Mouse (Mus musculus): ENCODE measurements around the gene Mrps25. TPM values are rescaled to one million over a fixed set of nuclear protein-coding genes. Genes with fewer than 3 reads are reported as not detected.

The Mrps25 gene
- polyA plus RNA-seq, 1 experiment = 58.8 TPM

GRCm38 (mm10) chr6:92132021-92132911, 51.6 kb downstream of the Mrps25 start:
- Histone ChIP-seq H3K4me3 (ENCODE audit: insufficient read depth, low read length) (no peak overlapping the region), H3K27ac (ENCODE audit: insufficient read depth, low read length) (no peak overlapping the region), H3K4me1 (ENCODE audit: control insufficient read depth, insufficient read depth, low read length) (no peaks in the 10 kb centered on the region)
- TF ChIP-seq POLR2A (IDR thresholded peaks at IDR 0.05; ENCODE audit: low read depth, low read length) = no peak
- TF ChIP-seq CTCF (IDR thresholded peaks at IDR 0.05; ENCODE audit: borderline replicate concordance, insufficient read depth, low read length) = no peak

DNA sequence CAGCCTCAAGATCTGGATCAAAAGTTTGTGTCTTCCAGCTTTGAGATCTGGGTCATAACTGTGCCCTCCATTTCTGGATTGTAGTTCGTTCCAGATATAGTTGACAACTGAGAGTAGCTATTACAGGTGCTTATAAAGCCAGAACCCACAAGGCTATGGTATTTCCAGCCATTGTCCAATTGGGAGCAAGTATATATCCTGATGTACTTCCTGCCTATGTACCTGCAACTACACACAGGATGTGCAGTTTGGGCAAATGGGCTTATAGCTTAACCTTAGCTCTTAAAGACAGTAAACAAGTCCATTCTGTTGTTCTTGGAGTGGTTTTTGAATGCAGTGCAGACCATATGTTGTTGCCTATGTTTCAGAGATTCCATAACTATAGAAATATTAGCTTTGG, 52.4 kb downstream of the Mrps25 start:
- no peak overlapping the region for H3K4me3 ChIP-seq (ENCODE audit: insufficient read depth, low read length)
- H3K27ac ChIP-seq (ENCODE audit: insufficient read depth, low read length) = no peak overlapping the region
- no peak for TF ChIP-seq POLR2A (IDR thresholded peaks at IDR 0.05; ENCODE audit: low read depth, low read length)
- TF ChIP-seq CTCF (IDR thresholded peaks at IDR 0.05; ENCODE audit: borderline replicate concordance, insufficient read depth, low read length) = no peak
- H3K4me1 ChIP-seq (ENCODE audit: control insufficient read depth, insufficient read depth, low read length) = no peaks in the 10 kb centered on the region

- no peaks in the 10 kb centered on the region for H3K4me1 ChIP-seq (ENCODE audit: control insufficient read depth, insufficient read depth, low read length)
- no peak overlapping the region for H3K4me3 ChIP-seq (ENCODE audit: insufficient read depth, low read length)
- TF ChIP-seq POLR2A (IDR thresholded peaks at IDR 0.05; ENCODE audit: low read depth, low read length) = no peak
- no peak for TF ChIP-seq CTCF (IDR thresholded peaks at IDR 0.05; ENCODE audit: borderline replicate concordance, insufficient read depth, low read length)
- H3K27ac ChIP-seq (ENCODE audit: insufficient read depth, low read length) = no peak overlapping the region
These were observed 56.9 kb downstream of the Mrps25 start for GRCm38 (mm10) chr6:92126861-92127468.

GRCm38 (mm10) chr6:92124547-92124946, 59.3 kb downstream of the Mrps25 start:
- no peaks in the 10 kb centered on the region for H3K4me1 ChIP-seq (ENCODE audit: control insufficient read depth, insufficient read depth, low read length)

More at GRCm38 (mm10) chr6:92124547-92124946, 59.3 kb downstream of the Mrps25 start:
- TF ChIP-seq POLR2A (IDR thresholded peaks at IDR 0.05; ENCODE audit: low read depth, low read length) (no peak), CTCF (IDR thresholded peaks at IDR 0.05; ENCODE audit: borderline replicate concordance, insufficient read depth, low read length) (no peak)
- H3K27ac ChIP-seq (ENCODE audit: insufficient read depth, low read length) = no peak overlapping the region
- no peak overlapping the region for H3K4me3 ChIP-seq (ENCODE audit: insufficient read depth, low read length)

Other genes with a start within 250 kb of the Mrps25 start
- gene Fgd5, start 205.2 kb downstream of the Mrps25 start, polyA plus RNA-seq (2011; ENCODE audit: insufficient read length, low read depth, missing spikeins) = 0.40 and 0.43 TPM in 2 replicates
- 34.5 and 45.1 TPM in 2 replicates for gene Nr2c2, start 92.6 kb downstream of the Mrps25 start, polyA plus RNA-seq (2011; ENCODE audit: insufficient read length, low read depth, missing spikeins)
- 30.8 and 31.7 TPM in 2 replicates for gene Rbsn, start 30.9 kb upstream of the Mrps25 start, polyA plus RNA-seq (2011; ENCODE audit: insufficient read length, low read depth, missing spikeins)
- gene Trh, start 60.6 kb upstream of the Mrps25 start, polyA plus RNA-seq (2011; ENCODE audit: insufficient read length, low read depth, missing spikeins) = not detected in 2 replicates